In genomic region chr5:115507981-115508858, GRCm38 (mm10) we compare ENCODE assay signal across 8 mouse cellular contexts. TPM values are rescaled to one million over a fixed set of nuclear protein-coding genes. Genes with fewer than 3 reads are reported as not detected.
DNase-seq lines count a peak whose midpoint lies in the region; ATAC-seq and TF ChIP-seq lines count a peak whose summit lies in the region.

No protein-coding gene starts in this region.

- DNase-seq in layer of hippocampus, adult 2 months (ENCODE audit: low spot score in 2 of 2): no peak
- no peak for DNase-seq in layer of hippocampus, adult 18-20 months (ENCODE audit: low spot score in 2 of 2)
- peak; percentile 80 to 82 for DNase-seq in cerebellum, postnatal 36 days
- DNase-seq in hindbrain, embryonic 10.5 days (ENCODE audit: low spot score): no peak
- peak; percentile 24 for DNase-seq in midbrain, postnatal 0 days (ENCODE audit: low spot score)
- no peak for DNase-seq in left cerebral cortex, adult 18-20 months (ENCODE audit: low spot score in 2 of 2)
- no peak for DNase-seq in MN1 (ENCODE audit: low spot score)

- no peak for TF ChIP-seq CTCF in layer of hippocampus, adult 2 months (conservative IDR thresholded peaks at IDR 0.05)
- no peak for TF ChIP-seq CTCF in midbrain, postnatal 0 days (IDR thresholded peaks at IDR 0.05)

- 49% methylated on average over 18 of the region's 18 CpGs for WGBS in hindbrain, embryonic 10.5 days
- 44% methylated on average over 18 of the region's 18 CpGs for WGBS in limb, embryonic 13.5 days
- WGBS in midbrain, postnatal 0 days: 39% methylated on average over 18 of the region's 18 CpGs

- ATAC-seq in limb, embryonic 13.5 days (ENCODE audit: low FRiP score, low read depth): no peak; the same call in 1 of the 2 replicates
- no peak for ATAC-seq in midbrain, postnatal 0 days (ENCODE audit: low FRiP score)

- H3K27ac ChIP-seq in layer of hippocampus, adult 2 months: peak overlapping the region; percentile 87
- peak overlapping the region; percentile 60 for H3K27ac ChIP-seq in hindbrain, embryonic 10.5 days
- peak overlapping the region; percentile 59 for H3K27ac ChIP-seq in limb, embryonic 13.5 days
- peak overlapping the region; percentile 26; the same call in 1 of the 2 replicates for H3K27ac ChIP-seq in midbrain, postnatal 0 days (ENCODE audit: low read depth, low read length)

- H3K4me2 ChIP-seq in limb, embryonic 13.5 days (replicated peaks): peak overlapping the region; percentile 79
- peak overlapping the region; percentile 96 for H3K4me2 ChIP-seq in midbrain, postnatal 0 days (ENCODE audit: low read depth, low read length, poor library complexity, severe bottlenecking)

- no peaks in the 10 kb centered on the region for H3K36me3 ChIP-seq in hindbrain, embryonic 10.5 days
- peaks cover 8% of the 10 kb centered on the region; the same call in 1 of the 2 replicates for H3K36me3 ChIP-seq in limb, embryonic 13.5 days
- no peaks in the 10 kb centered on the region for H3K36me3 ChIP-seq in midbrain, postnatal 0 days (ENCODE audit: insufficient read depth, low read length)

- 0 out of 2 replicates have a peak, but pooled peaks cover 6% of the 10 kb centered on the region for H3K27me3 ChIP-seq in hindbrain, embryonic 10.5 days (ENCODE audit: insufficient read depth, poor library complexity, severe bottlenecking)
- no peaks in the 10 kb centered on the region for H3K27me3 ChIP-seq in limb, embryonic 13.5 days
- no peaks in the 10 kb centered on the region for H3K27me3 ChIP-seq in midbrain, postnatal 0 days (ENCODE audit: insufficient read depth, low read length)

- 0 out of 2 replicates have a peak, but pooled peaks cover 2% of the 10 kb centered on the region for H3K9me3 ChIP-seq in hindbrain, embryonic 10.5 days
- H3K9me3 ChIP-seq in limb, embryonic 13.5 days: peaks cover 5% of the 10 kb centered on the region; the same call in 1 of the 2 replicates
- no peaks in the 10 kb centered on the region for H3K9me3 ChIP-seq in midbrain, postnatal 0 days (ENCODE audit: low read length)

- H3K4me1 ChIP-seq in hindbrain, embryonic 10.5 days (replicated peaks): peaks cover 50% of the 10 kb centered on the region
- peaks cover 45% of the 10 kb centered on the region for H3K4me1 ChIP-seq in limb, embryonic 13.5 days
- H3K4me1 ChIP-seq in midbrain, postnatal 0 days (ENCODE audit: insufficient read depth, low read length): peaks cover 20% of the 10 kb centered on the region

- H3K9ac ChIP-seq in limb, embryonic 13.5 days: peak overlapping the region; percentile 96
- peak overlapping the region; percentile 72; the same call in 1 of the 2 replicates for H3K9ac ChIP-seq in midbrain, postnatal 0 days (replicated peaks; ENCODE audit: low read length, poor library complexity, severe bottlenecking)

- H3K4me3 ChIP-seq in layer of hippocampus, adult 2 months: peak overlapping the region; percentile 94
- H3K4me3 ChIP-seq in hindbrain, embryonic 10.5 days: peak overlapping the region; percentile 87
- H3K4me3 ChIP-seq in limb, embryonic 13.5 days: peak overlapping the region; percentile 93
- H3K4me3 ChIP-seq in midbrain, postnatal 0 days (ENCODE audit: low read depth, low read length): peak overlapping the region; percentile 89

RNA-seq across cellular contexts. Expression of gene Pxn, which starts 1.7 kb away (rescaled TPM):
- 10 to 100 TPM; 40.8 to 47.3 TPM for total RNA-seq in layer of hippocampus, adult 2 months (2021)
- 10 to 100 TPM; 34.5 to 42.3 TPM for total RNA-seq in layer of hippocampus, adult 18-20 months (2021)
- 32.6 and 42.6 TPM in 2 replicates for polyA plus RNA-seq in hindbrain, embryonic 10.5 days (2016; fragmentation: Nextera tagmentation; extraction: Ambion mirVana)
- polyA plus RNA-seq in limb, embryonic 13.5 days (2015; fragmentation: Nextera tagmentation; extraction: Ambion mirVana): 46.9 and 54.0 TPM in 2 replicates
- 34.6 and 39.4 TPM in 2 replicates for total RNA-seq in midbrain, postnatal 0 days (2014; rRNA removed)
- polyA plus RNA-seq in midbrain, postnatal 0 days (2015; fragmentation: Nextera tagmentation; extraction: Ambion mirVana): 15.3 and 15.9 TPM in 2 replicates
- total RNA-seq in left cerebral cortex, adult 18-20 months (2021): 10 to 100 TPM; 22.2 to 25.7 TPM

RNA-seq across cellular contexts. Expression of gene Sirt4, which starts 23.7 kb away (rescaled TPM):
- total RNA-seq in layer of hippocampus, adult 2 months (2021): 10 to 100 TPM; 37.8 to 56.5 TPM
- total RNA-seq in layer of hippocampus, adult 18-20 months (2021): 10 to 100 TPM; 27.9 to 35.7 TPM
- polyA plus RNA-seq in hindbrain, embryonic 10.5 days (2016; fragmentation: Nextera tagmentation; extraction: Ambion mirVana): 17.2 and 17.3 TPM in 2 replicates
- polyA plus RNA-seq in limb, embryonic 13.5 days (2015; fragmentation: Nextera tagmentation; extraction: Ambion mirVana): 25.8 and 27.5 TPM in 2 replicates
- total RNA-seq in midbrain, postnatal 0 days (2014; rRNA removed): 19.5 and 25.6 TPM in 2 replicates
- polyA plus RNA-seq in midbrain, postnatal 0 days (2015; fragmentation: Nextera tagmentation; extraction: Ambion mirVana): 22.4 and 27.0 TPM in 2 replicates
- total RNA-seq in left cerebral cortex, adult 18-20 months (2021): 10 to 100 TPM; 37.1 to 37.8 TPM

RNA-seq across cellular contexts. Expression of gene Pla2g1b, which starts 42.2 kb away (rescaled TPM):
- not detected for total RNA-seq in layer of hippocampus, adult 2 months (2021)
- not detected for total RNA-seq in layer of hippocampus, adult 18-20 months (2021)
- 0.51 TPM in 1 of 2 replicates, not detected in the other for polyA plus RNA-seq in hindbrain, embryonic 10.5 days (2016; fragmentation: Nextera tagmentation; extraction: Ambion mirVana)
- not detected in 2 replicates for polyA plus RNA-seq in limb, embryonic 13.5 days (2015; fragmentation: Nextera tagmentation; extraction: Ambion mirVana)
- total RNA-seq in midbrain, postnatal 0 days (2014; rRNA removed): not detected in 2 replicates
- not detected in 2 replicates for polyA plus RNA-seq in midbrain, postnatal 0 days (2015; fragmentation: Nextera tagmentation; extraction: Ambion mirVana)
- not detected for total RNA-seq in left cerebral cortex, adult 18-20 months (2021)

RNA-seq across cellular contexts. Expression of gene Rplp0, which starts 51.0 kb away (rescaled TPM):
- 100 to 1,000 TPM; 225 to 234 TPM for total RNA-seq in layer of hippocampus, adult 2 months (2021)
- 100 to 1,000 TPM; 210 to 218 TPM for total RNA-seq in layer of hippocampus, adult 18-20 months (2021)
- polyA plus RNA-seq in hindbrain, embryonic 10.5 days (2016; fragmentation: Nextera tagmentation; extraction: Ambion mirVana): 1,124 and 1,374 TPM in 2 replicates
- polyA plus RNA-seq in limb, embryonic 13.5 days (2015; fragmentation: Nextera tagmentation; extraction: Ambion mirVana): 1,446 and 1,459 TPM in 2 replicates
- total RNA-seq in midbrain, postnatal 0 days (2014; rRNA removed): 1,612 and 1,828 TPM in 2 replicates
- polyA plus RNA-seq in midbrain, postnatal 0 days (2015; fragmentation: Nextera tagmentation; extraction: Ambion mirVana): 779 and 814 TPM in 2 replicates
- 100 to 1,000 TPM; 185 to 199 TPM for total RNA-seq in left cerebral cortex, adult 18-20 months (2021)

RNA-seq across cellular contexts. Expression of gene Gcn1l1, which starts 56.8 kb away (rescaled TPM):
- total RNA-seq in layer of hippocampus, adult 2 months (2021): 10 to 100 TPM; 74.5 to 76.7 TPM
- total RNA-seq in layer of hippocampus, adult 18-20 months (2021): 10 to 100 TPM; 64.0 to 68.7 TPM
- polyA plus RNA-seq in hindbrain, embryonic 10.5 days (2016; fragmentation: Nextera tagmentation; extraction: Ambion mirVana): 56.9 and 57.5 TPM in 2 replicates
- 46.1 and 48.2 TPM in 2 replicates for polyA plus RNA-seq in limb, embryonic 13.5 days (2015; fragmentation: Nextera tagmentation; extraction: Ambion mirVana)
- total RNA-seq in midbrain, postnatal 0 days (2014; rRNA removed): 72.9 and 75.1 TPM in 2 replicates
- polyA plus RNA-seq in midbrain, postnatal 0 days (2015; fragmentation: Nextera tagmentation; extraction: Ambion mirVana): 24.7 and 26.6 TPM in 2 replicates
- total RNA-seq in left cerebral cortex, adult 18-20 months (2021): 10 to 100 TPM; 62.0 to 66.4 TPM

Comparison
In these comparisons a context has a peak if more than half of its experiments do, and no peak if none do; other contexts are left out.
1. DNase-seq: peak in cerebellum, postnatal 36 days (2 of 2) and midbrain, postnatal 0 days (single experiment); none in layer of hippocampus, adult 2 months (0 of 2), layer of hippocampus, adult 18-20 months (0 of 2), hindbrain, embryonic 10.5 days (single experiment), left cerebral cortex, adult 18-20 months (0 of 2) and MN1 (single experiment).
2. H3K27ac ChIP-seq: peak in every context shown above with its lines; median percentile 87 in layer of hippocampus, adult 2 months; 60 in hindbrain, embryonic 10.5 days; 59 in limb, embryonic 13.5 days; 26 in midbrain, postnatal 0 days.
3. Peak in every context shown above with its lines, with median percentiles within 50 percentile points of each other: H3K4me3 ChIP-seq.